Mouse (Mus musculus): ENCODE measurements around the gene Slc1a1.

Slc1a1 gene

GRCm38 (mm10) chr19:28926366-28926765, 91.5 kb downstream of the Slc1a1 start:
- DNase-seq: no peak

DNA sequence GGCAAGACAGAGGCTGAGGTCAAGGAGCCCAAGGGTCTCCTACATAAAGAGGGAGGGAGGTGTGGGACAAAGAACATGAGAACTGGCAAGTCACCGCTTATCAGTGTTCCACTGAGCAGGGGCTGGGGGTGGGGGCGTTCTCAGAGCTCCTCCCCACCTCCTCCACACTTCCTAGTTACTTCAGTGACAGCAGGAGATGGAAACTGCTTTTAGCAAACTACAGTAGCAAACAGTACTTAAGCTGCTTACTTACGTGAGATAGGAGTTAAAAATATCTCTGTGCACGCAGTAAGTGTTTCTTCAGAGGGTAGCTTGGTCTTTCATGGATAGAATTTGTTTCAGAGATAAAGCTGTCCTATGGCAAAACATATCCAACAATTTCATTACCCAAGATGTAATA, 92.5 kb downstream of the Slc1a1 start:
- DNase-seq: no peak

- DNase-seq: no peak
Observed at GRCm38 (mm10) chr19:28929034-28929433, 94.2 kb downstream of the Slc1a1 start.

- DNase-seq: no peak
Observed at GRCm38 (mm10) chr19:28934897-28935296, 100.0 kb downstream of the Slc1a1 start.

DNA sequence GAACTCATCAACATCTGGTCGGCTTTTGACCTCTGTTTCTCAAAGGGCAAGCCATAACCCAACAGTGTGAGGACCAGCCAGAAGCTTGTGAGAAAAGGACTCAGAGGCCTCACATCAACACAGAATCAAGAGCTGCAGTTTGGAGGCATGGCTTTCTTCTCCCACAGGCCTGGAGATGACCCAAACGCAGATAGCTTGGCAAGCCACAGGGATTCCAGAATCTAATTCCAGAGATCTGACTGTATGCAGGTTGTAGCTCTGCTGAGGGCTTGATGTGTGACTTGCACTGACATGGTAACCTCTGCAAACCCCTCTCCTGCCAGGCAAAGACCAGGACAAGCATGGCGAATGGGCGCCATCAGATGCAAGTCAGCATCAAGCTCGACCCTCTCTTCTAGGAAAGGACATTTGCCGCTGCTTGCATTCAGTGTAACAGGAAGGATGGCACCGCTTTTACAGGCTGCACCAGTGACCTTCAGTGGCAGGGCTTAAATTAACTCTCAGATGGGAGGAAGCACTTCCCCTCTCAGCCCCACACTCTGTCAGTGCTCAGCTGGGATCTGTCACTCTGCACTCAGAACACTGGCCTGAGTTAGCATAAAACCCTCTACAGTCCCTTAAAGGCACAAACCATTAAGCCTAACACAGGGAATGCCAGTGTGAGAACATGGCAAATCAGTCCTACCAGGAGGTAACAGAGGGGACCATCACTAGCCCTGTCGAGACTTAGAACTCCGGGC, 105.5 kb downstream of the Slc1a1 start:
- no peak for DNase-seq

DNA sequence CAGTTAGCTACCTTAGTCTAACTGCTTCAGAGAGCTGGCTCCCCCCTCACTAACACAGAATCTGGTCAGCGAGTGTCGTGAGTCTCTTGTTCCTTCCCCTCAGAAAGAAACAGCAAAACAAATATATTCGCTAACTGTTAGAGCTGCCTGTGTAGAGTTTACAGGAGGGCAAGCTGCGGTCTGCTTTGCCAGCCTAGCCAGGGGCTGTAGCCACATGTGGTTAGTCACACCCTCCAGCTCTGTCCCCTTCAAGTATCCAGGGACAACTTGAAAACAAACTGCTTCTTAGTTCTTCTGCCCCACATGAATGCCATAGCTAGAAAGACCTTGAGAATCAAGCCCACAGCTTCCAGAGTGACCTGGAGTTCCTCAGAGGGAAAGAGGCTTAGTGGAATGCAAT, 106.4 kb downstream of the Slc1a1 start:
- DNase-seq: no peak

DNA sequence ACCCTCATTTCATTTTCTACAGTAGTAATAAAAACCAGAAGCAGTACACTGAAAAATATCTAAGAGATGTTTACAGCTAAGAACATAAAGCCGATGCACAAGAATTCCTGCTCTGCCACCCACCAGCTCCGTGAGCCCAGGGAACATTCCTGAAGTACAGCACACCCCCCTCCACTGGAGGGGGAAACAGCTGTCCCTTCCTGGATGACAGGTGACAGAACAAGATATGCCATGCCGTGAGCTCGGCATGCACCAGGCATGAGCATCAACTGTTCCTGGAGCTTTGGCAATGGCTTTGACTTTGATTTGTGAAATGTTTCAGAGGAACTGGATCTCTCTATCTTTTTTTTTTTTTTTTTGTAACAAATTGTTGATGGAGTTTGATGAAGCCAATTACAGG, 111.9 kb downstream of the Slc1a1 start:
- no peak for DNase-seq

DNA sequence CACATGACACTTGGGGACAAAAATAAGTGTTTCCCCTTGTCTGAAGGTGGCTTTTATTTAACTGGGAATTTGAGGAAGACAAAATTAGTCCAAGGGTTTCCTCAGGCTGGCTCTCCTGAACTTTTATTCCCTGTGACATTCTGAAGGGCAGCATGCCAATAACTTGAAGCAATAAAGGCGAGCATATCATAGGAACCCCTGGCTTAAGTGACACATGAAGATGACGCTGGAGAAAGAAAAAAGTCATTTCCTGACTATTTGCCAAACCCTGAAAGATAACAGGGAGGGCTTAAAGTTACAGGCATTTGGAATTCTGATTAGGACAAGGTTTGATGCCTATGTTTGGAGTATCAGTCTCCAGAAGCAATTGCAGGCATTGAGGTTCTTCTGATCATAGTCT, 112.5 kb downstream of the Slc1a1 start:
- no peak for DNase-seq

DNA sequence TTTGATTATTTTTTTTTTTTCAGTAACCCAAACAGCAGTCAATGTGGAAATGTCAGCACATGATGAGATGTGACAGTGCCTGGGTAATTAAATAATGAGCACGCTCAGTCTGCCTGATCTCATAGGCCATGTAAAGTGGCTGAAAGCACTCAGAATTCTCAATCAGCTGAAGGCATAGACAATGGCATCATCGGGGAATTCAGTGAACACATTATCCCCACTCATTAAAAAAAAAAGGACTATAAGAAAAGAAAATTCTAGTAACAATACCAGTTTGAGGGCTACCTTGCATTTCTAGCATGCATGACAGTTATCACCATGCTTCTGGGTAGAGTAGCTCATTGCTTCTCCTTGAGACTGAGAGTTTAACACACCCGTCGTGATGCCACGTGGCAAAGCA, 116.4 kb downstream of the Slc1a1 start:
- no peak for DNase-seq

DNA sequence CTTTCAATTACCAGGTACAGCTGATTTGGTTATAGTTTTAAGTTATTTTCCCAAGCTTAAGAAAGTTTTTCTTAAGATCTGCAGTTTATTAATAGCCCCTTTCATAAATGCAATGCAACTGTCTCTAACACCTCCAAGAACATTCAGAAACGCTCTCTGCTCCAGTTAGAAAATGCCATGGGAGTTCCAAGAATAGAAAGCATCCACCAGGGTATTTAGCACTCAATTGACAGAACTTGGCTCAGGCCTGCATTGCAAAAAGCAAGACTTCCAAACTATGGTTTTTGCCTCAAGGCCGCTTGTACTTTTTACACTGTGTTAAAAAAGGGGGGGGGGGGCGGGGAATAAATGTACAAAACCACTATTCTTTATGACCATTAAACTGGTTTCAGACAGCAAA, 128.3 kb downstream of the Slc1a1 start:
- peak; percentile 39 for DNase-seq

DNA sequence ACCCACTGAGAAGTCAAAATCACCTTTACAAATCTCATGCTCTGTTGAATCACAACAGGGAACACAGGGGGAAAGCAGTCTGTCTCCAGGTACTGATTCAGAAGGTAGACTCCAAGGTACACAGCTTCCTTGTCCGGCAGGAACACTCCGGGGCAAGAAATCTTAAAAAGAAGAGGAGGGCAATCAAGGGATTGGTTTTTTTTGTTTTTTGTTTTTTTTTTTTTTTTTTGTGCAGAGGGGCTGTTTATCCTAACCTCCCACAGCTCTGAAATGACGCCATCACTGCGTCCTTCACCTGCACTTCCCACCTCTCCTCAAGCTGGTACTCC, 128.6 kb downstream of the Slc1a1 start:
- no peak for DNase-seq
